Mouse (Mus musculus): ENCODE results near the gene Mfsd1.

Gene Mfsd1

GRCm38 (mm10) chr3:67624629-67625028 is 42.1 kb downstream of the Mfsd1 start:
- no peak for DNase-seq (ENCODE audit: low spot score in 2 of 2)

GRCm38 (mm10) chr3:67643135-67643534 is 60.6 kb downstream of the Mfsd1 start:
- no peak for DNase-seq (ENCODE audit: low spot score in 2 of 2)

- DNase-seq (ENCODE audit: low spot score in 2 of 2): no peak
Measured at GRCm38 (mm10) chr3:67645640-67646466, 63.3 kb downstream of the Mfsd1 start.

All from frontal cortex, postnatal 10 days (tissue).